Mouse (Mus musculus) MEL (cell line): ENCODE data around the gene Mst1. TPM values are rescaled to one million over a fixed set of nuclear protein-coding genes. Genes with fewer than 3 reads are reported as not detected.

Source experiments
- DNase-seq: peaks from one replicate; pipeline ENCODE4 v3.0.0; 2011; ENCODE audit warnings: low read depth, low spot score
- H3K27ac ChIP-seq: 2 replicates; pipeline ENCODE4 v1.5.1; 2012; ENCODE audit warnings: low read depth, mild to moderate bottlenecking, control low read depth, low read length, moderate library complexity; ENCODE audit not compliant: control insufficient read depth
- H3K27me3 ChIP-seq, 2 experiments: fragments of 150-350 bp in 1 of 2; sonication (generic) in 1 of 2; 2 replicates each; pipeline ENCODE4 v1.6.1; 2012; ENCODE audit warnings: low read length in 2 of 2, mild to moderate bottlenecking in 2 of 2, improper control_type of control experiment in 1 of 2, moderate library complexity in 1 of 2; ENCODE audit not compliant: insufficient read depth in 2 of 2, control insufficient read depth in 1 of 2
- H3K36me3 ChIP-seq, 2 experiments: 2 replicates each; pipeline ENCODE4 v1.6.1; 2012 to 2014; ENCODE audit warnings: low read length in 2 of 2, improper control_type of control experiment in 1 of 2, inconsistent platforms in 1 of 2, mild to moderate bottlenecking in 1 of 2; ENCODE audit not compliant: insufficient read depth in 2 of 2, control insufficient read depth in 1 of 2
- H3K4me1 ChIP-seq, 2 experiments: fragments of 150-350 bp in 1 of 2; sonication (generic) in 1 of 2; 2 replicates each; pipeline ENCODE4 v1.6.1; 2012; ENCODE audit warnings: low read length in 2 of 2, improper control_type of control experiment in 1 of 2, mild to moderate bottlenecking in 1 of 2; ENCODE audit not compliant: insufficient read depth in 2 of 2, control insufficient read depth in 1 of 2
- H3K4me3 ChIP-seq, 2 experiments: fragments of 150-350 bp in 1 of 2; sonication (generic) in 1 of 2; 2 replicates each; pipeline ENCODE4 v1.5.1; 2012; ENCODE audit warnings: low read depth in 2 of 2, low read length in 2 of 2, mild to moderate bottlenecking in 2 of 2, moderate library complexity in 2 of 2, control low read depth in 1 of 2, improper control_type of control experiment in 1 of 2; ENCODE audit not compliant: control insufficient read depth in 1 of 2, insufficient read depth in 1 of 2
- H3K79me2 ChIP-seq: 2 replicates; pipeline ENCODE4 v1.6.1; 2012; ENCODE audit warnings: mild to moderate bottlenecking, low read length, moderate library complexity; ENCODE audit not compliant: control insufficient read depth, poor library complexity, insufficient read depth
- H3K9ac ChIP-seq: 2 replicates; pipeline ENCODE4 v1.6.1; 2012; ENCODE audit warnings: low read depth, mild to moderate bottlenecking, control low read depth, low read length, moderate library complexity; ENCODE audit not compliant: control insufficient read depth, poor library complexity, severe bottlenecking
- H3K9me3 ChIP-seq: fragments of 150-350 bp; sonication (generic); replicated peaks from 2 replicates; pipeline ENCODE4 v1.6.1; 2012; ENCODE audit warnings: mild to moderate bottlenecking, low read length, improper control_type of control experiment, moderate library complexity; ENCODE audit not compliant: insufficient read depth
- CHD1 ChIP-seq: IDR thresholded peaks from 2 replicates; pipeline ENCODE4 v1.6.1; 2012; ENCODE audit warnings: low read depth, mild to moderate bottlenecking, inconsistent platforms, low read length, improper control_type of control experiment
- CHD2 ChIP-seq: IDR thresholded peaks from 2 replicates; pipeline ENCODE4 v1.6.1; 2011; ENCODE audit warnings: low read length, improper control_type of control experiment
- E2F4 ChIP-seq: IDR thresholded peaks from 2 replicates; pipeline ENCODE4 v1.6.1; 2011; ENCODE audit warnings: low read depth, low read length, improper control_type of control experiment, borderline replicate concordance
- EP300 ChIP-seq, 2 experiments: IDR thresholded peaks; 2 replicates each; pipeline ENCODE4 v1.6.1; 2011; ENCODE audit warnings: improper control_type of control experiment in 2 of 2, low read length in 2 of 2, low read depth in 1 of 2, mild to moderate bottlenecking in 1 of 2
- GATA1 ChIP-seq: IDR thresholded peaks from 2 replicates; pipeline ENCODE4 v1.6.1; 2011; ENCODE audit warnings: low read depth, low read length, improper control_type of control experiment
- KAT2A ChIP-seq: conservative IDR thresholded peaks from 2 replicates; pipeline ENCODE4 v1.6.1; 2012; ENCODE audit warnings: low read depth, low read length, improper control_type of control experiment, inconsistent platforms
- MAX ChIP-seq: IDR thresholded peaks from 2 replicates; pipeline ENCODE4 v1.6.1; 2011; ENCODE audit warnings: low read length, improper control_type of control experiment
- MAZ ChIP-seq: IDR thresholded peaks from 2 replicates; pipeline ENCODE4 v1.6.1; 2012; ENCODE audit warnings: low read depth, mild to moderate bottlenecking, inconsistent platforms, low read length, improper control_type of control experiment
- MEF2A ChIP-seq: IDR thresholded peaks from 2 replicates; pipeline ENCODE4 v1.6.1; 2014; ENCODE audit warnings: low read depth, mild to moderate bottlenecking, inconsistent platforms, low read length, improper control_type of control experiment; ENCODE audit not compliant: poor library complexity, insufficient replicate concordance, severe bottlenecking; ENCODE audit errors: extremely low read depth
- MYB ChIP-seq: IDR thresholded peaks from 2 replicates; pipeline ENCODE4 v1.6.1; 2011; ENCODE audit warnings: mild to moderate bottlenecking, low read depth, low read length, improper control_type of control experiment
- NELFE ChIP-seq: IDR thresholded peaks from 2 replicates; pipeline ENCODE4 v1.6.1; 2011; ENCODE audit warnings: low read depth, low read length, improper control_type of control experiment
- POLR2AphosphoS2 ChIP-seq: IDR thresholded peaks from 2 replicates; pipeline ENCODE4 v1.6.1; 2011; ENCODE audit warnings: low read length, improper control_type of control experiment
- POLR2AphosphoS5 ChIP-seq: IDR thresholded peaks from 2 replicates; pipeline ENCODE4 v1.6.1; 2012; ENCODE audit warnings: low read depth, borderline replicate concordance, mild to moderate bottlenecking, inconsistent platforms, low read length, moderate library complexity, mixed read lengths
- RAD21 ChIP-seq: IDR thresholded peaks from 2 replicates; pipeline ENCODE4 v1.6.1; 2011; ENCODE audit warnings: mild to moderate bottlenecking, low read depth, low read length, improper control_type of control experiment
- SIN3A ChIP-seq: IDR thresholded peaks from 2 replicates; pipeline ENCODE4 v1.6.1; 2012; ENCODE audit warnings: low read length, improper control_type of control experiment, inconsistent platforms
- SMC3 ChIP-seq: IDR thresholded peaks from 2 replicates; pipeline ENCODE4 v1.6.1; 2011; ENCODE audit warnings: low read depth, low read length, improper control_type of control experiment
- UBTF ChIP-seq: IDR thresholded peaks from 2 replicates; pipeline ENCODE4 v1.6.1; 2012; ENCODE audit warnings: low read depth, mild to moderate bottlenecking, inconsistent platforms, low read length, improper control_type of control experiment, moderate library complexity, borderline replicate concordance; ENCODE audit not compliant: insufficient read depth
- USF1 ChIP-seq: IDR thresholded peaks from 2 replicates; pipeline ENCODE4 v1.6.1; 2014; ENCODE audit warnings: low read depth, mild to moderate bottlenecking, inconsistent platforms, low read length, improper control_type of control experiment, moderate library complexity
- ZMIZ1 ChIP-seq: IDR thresholded peaks from 2 replicates; pipeline ENCODE4 v1.6.1; 2012; ENCODE audit warnings: low read depth, mild to moderate bottlenecking, inconsistent platforms, low read length, improper control_type of control experiment, moderate library complexity
- ZNF384 ChIP-seq: IDR thresholded peaks from 2 replicates; pipeline ENCODE4 v1.6.1; 2012; ENCODE audit warnings: low read depth, mild to moderate bottlenecking, inconsistent platforms, low read length, improper control_type of control experiment
- polyA plus RNA-seq, 2 experiments: library from polyadenylated mRNA; stranded (reverse) in 1 of 2; unstranded in 1 of 2; fragments of >175 nt in 1 of 2; fragments of >200 nt in 1 of 2; gene quantifications; 2 replicates each; pipeline versions ENCODE4 v1.2.1 to v1.2.4; 2012; ENCODE audit warnings: low replicate concordance in 2 of 2, low read depth in 1 of 2; ENCODE audit not compliant: insufficient read length in 2 of 2, insufficient read depth in 1 of 2, missing spikeins in 1 of 2
- total RNA-seq: library from RNA; depleted of rRNA; stranded (reverse); fragments of 300-350 nt; gene quantifications from 2 replicates; pipeline ENCODE4 v1.2.3, GENCODE M21; 2012

The Mst1 gene
- total and polyA plus RNA-seq, 3 experiments: 1.6 to 10.0 TPM; not detected in 1

DNA sequence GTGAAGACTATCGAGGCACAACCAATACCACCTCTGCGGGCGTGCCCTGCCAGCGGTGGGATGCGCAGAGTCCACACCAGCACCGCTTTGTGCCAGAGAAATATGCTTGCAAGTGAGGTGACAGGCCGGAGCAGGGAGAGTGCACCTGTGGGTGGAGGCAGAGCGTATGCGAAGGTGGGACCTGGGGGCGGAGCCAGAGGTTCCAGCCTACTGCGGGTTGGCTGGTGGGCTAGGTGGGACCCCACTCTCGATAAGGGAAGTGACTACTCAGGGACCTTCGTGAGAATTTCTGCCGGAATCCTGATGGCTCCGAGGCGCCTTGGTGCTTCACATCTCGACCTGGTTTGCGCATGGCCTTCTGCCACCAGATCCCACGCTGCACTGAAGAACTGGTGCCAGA lies 2.3 kb downstream of the Mst1 start:
- Histone ChIP-seq H3K27me3 (no peaks in the 10 kb centered on the region), H3K79me2 (peaks cover 7% of the 10 kb centered on the region), H3K4me3 (no peak overlapping the region), H3K9me3 (no peaks in the 10 kb centered on the region), H3K36me3 (peaks cover 2 to 9% of the 10 kb centered on the region in 2 experiments), H3K9ac (no peak overlapping the region), H3K27ac (no peak overlapping the region), H3K4me1 (peaks cover 0 to 18% of the 10 kb centered on the region in 2 experiments; a peak in 2 of 4 replicates)
- TF ChIP-seq GATA1: no peak
- TF ChIP-seq ZMIZ1: 0 out of 2 replicates have a peak, but pooled peaks have one; percentile 8
- no peak for TF ChIP-seq MAX
- no peak for TF ChIP-seq KAT2A
- DNase-seq: no peak

DNA sequence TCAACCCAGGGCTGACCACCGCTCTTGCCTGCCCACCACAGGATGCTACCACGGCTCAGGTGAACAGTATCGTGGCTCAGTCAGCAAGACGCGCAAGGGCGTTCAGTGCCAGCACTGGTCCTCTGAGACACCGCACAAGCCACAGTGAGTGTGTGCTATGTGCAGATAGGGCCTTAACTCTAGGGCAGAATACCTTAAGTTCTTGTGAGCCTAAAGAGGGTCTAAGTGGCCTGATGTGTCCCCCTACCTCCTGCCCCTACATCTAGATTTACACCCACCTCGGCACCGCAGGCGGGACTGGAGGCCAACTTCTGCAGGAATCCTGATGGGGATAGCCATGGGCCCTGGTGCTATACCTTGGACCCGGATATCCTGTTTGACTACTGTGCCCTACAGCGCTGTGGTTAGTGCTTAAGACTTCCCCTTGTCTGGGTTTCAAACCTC lies 2.8 kb downstream of the Mst1 start, which contains the start of gene Rnf123:
TSS of gene Rnf123 (minus strand) at position 359 of the 444 bp plus-strand sequence.
- Histone ChIP-seq H3K27ac (no peak within 1 kb of the TSS), H3K36me3 (peaks cover 2 to 5% of the 10 kb centered on the region in 2 experiments), H3K4me1 (peaks cover 0 to 14% of the 10 kb centered on the region in 2 experiments; a peak in 2 of 4 replicates)

DNA sequence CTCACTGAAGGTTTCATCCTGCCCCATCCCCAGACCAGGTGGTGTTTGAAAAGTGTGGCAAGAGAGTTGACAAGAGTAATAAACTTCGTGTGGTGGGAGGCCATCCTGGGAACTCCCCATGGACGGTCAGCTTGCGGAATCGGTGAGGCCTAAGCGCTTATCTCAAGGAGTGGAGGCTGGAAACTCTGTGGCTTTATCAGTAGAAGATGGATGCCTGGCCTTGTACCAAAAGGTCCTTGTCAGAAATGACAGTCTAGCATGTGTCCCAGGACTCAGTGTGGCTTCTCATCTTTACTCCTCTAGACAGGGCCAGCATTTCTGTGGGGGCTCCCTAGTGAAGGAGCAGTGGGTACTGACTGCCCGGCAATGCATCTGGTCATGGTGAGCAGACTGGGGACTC lies 3.3 kb downstream of the Mst1 start:
- no peak overlapping the region for H3K4me3 ChIP-seq
- H3K4me1 ChIP-seq: peaks cover 0 to 12% of the 10 kb centered on the region in 2 experiments; a peak in 2 of 4 replicates
- DNase-seq: no peak
- TF ChIP-seq RAD21 (no peak), EP300 (IDR thresholded peaks at IDR 0.05; ENCODE audit: low read depth in 1 of 2, low read length in 2 of 2) (no peak), CHD1 (no peak), POLR2AphosphoS2 (no peak; the same call in 1 of the 2 replicates), UBTF (no peak), SMC3 (no peak), E2F4 (no peak), ZNF384 (no peak), SIN3A (no peak), POLR2AphosphoS5 (no peak), MAZ (no peak), NELFE (no peak), MEF2A (no peak), USF1 (no peak), CHD2 (no peak)
- peaks cover 3 to 5% of the 10 kb centered on the region in 2 experiments for H3K36me3 ChIP-seq
- peaks cover 3% of the 10 kb centered on the region; the same call in 1 of the 2 replicates for H3K79me2 ChIP-seq
- H3K9ac ChIP-seq: no peak overlapping the region
- no peaks in the 10 kb centered on the region for H3K27me3 ChIP-seq
- no peak overlapping the region for H3K27ac ChIP-seq
- no peaks in the 10 kb centered on the region for H3K9me3 ChIP-seq

More for the DNA sequence above, 2.8 kb downstream of the Mst1 start, which contains the start of gene Rnf123:
- no peaks in the 10 kb centered on the region for H3K9me3 ChIP-seq
- no peak within 1 kb of the TSS for H3K4me3 ChIP-seq
- no peak for DNase-seq
- no peaks in the 10 kb centered on the region for H3K27me3 ChIP-seq
- peaks cover 3% of the 10 kb centered on the region; the same call in 1 of the 2 replicates for H3K79me2 ChIP-seq
- no peak within 1 kb of the TSS for H3K9ac ChIP-seq
- no peak for TF ChIP-seq MYB
- 0 out of 2 replicates have a peak, but pooled peaks have one; percentile 6 for TF ChIP-seq ZMIZ1
